Mouse (Mus musculus) neural tube, embryonic 15.5 days (tissue): Measurements from ENCODE around the gene Cxcl14. TPM values are rescaled to one million over a fixed set of nuclear protein-coding genes. Genes with fewer than 3 reads are reported as not detected.

Experiments used
- ATAC-seq: fragments of 200-750 bp; cut with Nextera tagmentation; 2 replicates; pipeline ENCODE4 v1.8.0; 2017; ENCODE audit warnings: mild to moderate bottlenecking, moderate TSS enrichment, moderate library complexity; ENCODE audit not compliant: low FRiP score
- H3K27ac ChIP-seq: fragments of 300-500 bp; sonication (generic); replicated peaks from 2 replicates; pipeline ENCODE4 v1.5.1; 2015; ENCODE audit warnings: mild to moderate bottlenecking, inconsistent platforms
- H3K27me3 ChIP-seq: fragments of 300-500 bp; sonication (generic); replicated peaks from 2 replicates; pipeline ENCODE4 v1.6.1; 2015; ENCODE audit warnings: inconsistent platforms
- H3K36me3 ChIP-seq: fragments of 300-500 bp; sonication (generic); 2 replicates; pipeline ENCODE4 v1.6.1; 2015; ENCODE audit warnings: inconsistent platforms
- H3K4me1 ChIP-seq: fragments of 300-500 bp; sonication (generic); 2 replicates; pipeline ENCODE4 v1.6.1; 2015; ENCODE audit warnings: inconsistent platforms
- H3K4me2 ChIP-seq: fragments of 300-500 bp; sonication (generic); 2 replicates; pipeline ENCODE4 v1.6.1; 2015; ENCODE audit warnings: inconsistent platforms, mild to moderate bottlenecking, moderate library complexity
- H3K4me3 ChIP-seq: fragments of 300-500 bp; sonication (generic); replicated peaks from 2 replicates; pipeline ENCODE4 v1.5.1; 2015; ENCODE audit warnings: mild to moderate bottlenecking, inconsistent platforms
- H3K9ac ChIP-seq: fragments of 300-500 bp; sonication (generic); replicated peaks from 2 replicates; pipeline ENCODE4 v1.6.1; 2015; ENCODE audit warnings: mild to moderate bottlenecking, inconsistent platforms
- H3K9me3 ChIP-seq: fragments of 300-500 bp; sonication (generic); replicated peaks from 2 replicates; pipeline ENCODE4 v1.6.1; 2016; ENCODE audit warnings: inconsistent platforms
- WGBS: fragments of 180-500 bp; shearing (Covaris S2); methylation state at CpG from one replicate; pipeline ENCODE4 v1.1.7; 2015; ENCODE audit warnings: mixed read lengths; 5-methylcytosine and 5-hydroxymethylcytosine counted together
- polyA plus RNA-seq: library from polyadenylated mRNA; unstranded; fragments of >200 nt; fragmentation: Nextera tagmentation; extraction: Ambion mirVana; gene quantifications from 2 replicates; pipeline ENCODE4 v1.2.1, GENCODE M21; 2015

The Cxcl14 gene
- polyA plus RNA-seq, 1 experiment from 2014 or later, result 3.9 TPM

GRCm38 (mm10) chr13:56329165-56329564 is 32.8 kb upstream of the Cxcl14 start:
- no peaks in the 10 kb centered on the region for H3K9me3 ChIP-seq
- H3K4me1 ChIP-seq, result peaks cover 9% of the 10 kb centered on the region; the same call in 1 of the 2 replicates
- no peak for ATAC-seq
- H3K4me2 ChIP-seq, result no peak overlapping the region
- no peak overlapping the region for H3K27ac ChIP-seq
- H3K36me3 ChIP-seq, result no peaks in the 10 kb centered on the region
- H3K9ac ChIP-seq, result no peak overlapping the region
- 89% methylated on average over 6 of the region's 6 CpGs for WGBS
- no peaks in the 10 kb centered on the region for H3K27me3 ChIP-seq
- no peak overlapping the region for H3K4me3 ChIP-seq

- Histone ChIP-seq H3K27me3 (no peaks in the 10 kb centered on the region), H3K4me2 (no peak overlapping the region), H3K4me3 (no peak overlapping the region), H3K27ac (no peak overlapping the region), H3K9me3 (no peaks in the 10 kb centered on the region), H3K36me3 (no peaks in the 10 kb centered on the region), H3K9ac (no peak overlapping the region), H3K4me1 (peaks cover 9% of the 10 kb centered on the region; the same call in 1 of the 2 replicates)
- no peak for ATAC-seq
- 24% methylated on average over 6 of the region's 6 CpGs for WGBS
Measured at GRCm38 (mm10) chr13:56327779-56328178, 31.4 kb upstream of the Cxcl14 start.

- no peak for ATAC-seq
- no peaks in the 10 kb centered on the region for H3K27me3 ChIP-seq
- WGBS, result 27% methylated on average over 7 of the region's 7 CpGs
Measured at GRCm38 (mm10) chr13:56321635-56322034, 25.3 kb upstream of the Cxcl14 start.

GRCm38 (mm10) chr13:56316930-56317329 is 20.6 kb upstream of the Cxcl14 start:
- Histone ChIP-seq H3K9ac (no peak overlapping the region), H3K4me1 (peaks cover 6% of the 10 kb centered on the region; the same call in 1 of the 2 replicates), H3K4me3 (no peak overlapping the region), H3K27me3 (no peaks in the 10 kb centered on the region), H3K36me3 (no peaks in the 10 kb centered on the region), H3K27ac (no peak overlapping the region), H3K9me3 (no peaks in the 10 kb centered on the region), H3K4me2 (no peak overlapping the region)
- no peak for ATAC-seq
- 59% methylated on average over 4 of the region's 4 CpGs for WGBS

More at GRCm38 (mm10) chr13:56321635-56322034, 25.3 kb upstream of the Cxcl14 start:
- Histone ChIP-seq H3K4me1 (no peaks in the 10 kb centered on the region), H3K4me3 (no peak overlapping the region), H3K4me2 (no peak overlapping the region), H3K9ac (no peak overlapping the region), H3K9me3 (no peaks in the 10 kb centered on the region), H3K36me3 (no peaks in the 10 kb centered on the region), H3K27ac (no peak overlapping the region)

- 20% methylated on average over 3 of the region's 3 CpGs for WGBS
- H3K4me2 ChIP-seq, result no peak overlapping the region
- ATAC-seq, result no peak
Measured at GRCm38 (mm10) chr13:56315201-56315600, 18.9 kb upstream of the Cxcl14 start.

GRCm38 (mm10) chr13:56305058-56305457 is 8.7 kb upstream of the Cxcl14 start:
- Histone ChIP-seq H3K27me3 (0 out of 2 replicates have a peak, but pooled peaks cover 3% of the 10 kb centered on the region), H3K9ac (no peak overlapping the region), H3K9me3 (no peaks in the 10 kb centered on the region), H3K27ac (no peak overlapping the region), H3K4me3 (no peak overlapping the region), H3K36me3 (no peaks in the 10 kb centered on the region), H3K4me2 (no peak overlapping the region), H3K4me1 (no peaks in the 10 kb centered on the region)
- ATAC-seq, result no peak
- WGBS, result 67% methylated on average over 12 of the region's 12 CpGs

More at GRCm38 (mm10) chr13:56315201-56315600, 18.9 kb upstream of the Cxcl14 start:
- H3K4me1 ChIP-seq, result peaks cover 6% of the 10 kb centered on the region; the same call in 1 of the 2 replicates
- H3K9me3 ChIP-seq, result no peaks in the 10 kb centered on the region
- H3K4me3 ChIP-seq, result no peak overlapping the region
- no peak overlapping the region for H3K27ac ChIP-seq
- H3K27me3 ChIP-seq, result no peaks in the 10 kb centered on the region
- no peaks in the 10 kb centered on the region for H3K36me3 ChIP-seq
- no peak overlapping the region for H3K9ac ChIP-seq

GRCm38 (mm10) chr13:56304453-56304852 is 8.1 kb upstream of the Cxcl14 start:
- Histone ChIP-seq H3K36me3 (no peaks in the 10 kb centered on the region), H3K4me3 (no peak overlapping the region), H3K9me3 (no peaks in the 10 kb centered on the region), H3K27ac (no peak overlapping the region), H3K9ac (no peak overlapping the region), H3K4me1 (no peaks in the 10 kb centered on the region), H3K27me3 (0 out of 2 replicates have a peak, but pooled peaks cover 3% of the 10 kb centered on the region), H3K4me2 (no peak overlapping the region)
- WGBS, result 65% methylated on average over 4 of the region's 4 CpGs
- no peak for ATAC-seq

GRCm38 (mm10) chr13:56299336-56299735 is 3.0 kb upstream of the Cxcl14 start:
- 97% methylated on average over 11 of the region's 11 CpGs for WGBS
- Histone ChIP-seq H3K9ac (no peak overlapping the region), H3K4me2 (no peak overlapping the region), H3K4me3 (no peak overlapping the region), H3K9me3 (no peaks in the 10 kb centered on the region), H3K27me3 (peaks cover 46% of the 10 kb centered on the region), H3K4me1 (peaks cover 22% of the 10 kb centered on the region), H3K27ac (no peak overlapping the region), H3K36me3 (no peaks in the 10 kb centered on the region)
- ATAC-seq, result no peak

GRCm38 (mm10) chr13:56296659-56297020 is 289 bp upstream of the Cxcl14 start:
- H3K4me1 ChIP-seq, result peaks cover 22% of the 10 kb centered on the region
- H3K4me3 ChIP-seq, result peak overlapping the region; percentile 45
- H3K27me3 ChIP-seq, result peaks cover 71% of the 10 kb centered on the region
- no peak overlapping the region for H3K27ac ChIP-seq
- no peak for ATAC-seq
- H3K4me2 ChIP-seq, result peak overlapping the region; percentile 78
- H3K9ac ChIP-seq, result 0 out of 2 replicates have a peak overlapping the region, but pooled peaks have one; percentile 42
- H3K36me3 ChIP-seq, result no peaks in the 10 kb centered on the region
- WGBS, result 8% methylated on average over 8 of the region's 8 CpGs
- H3K9me3 ChIP-seq, result no peaks in the 10 kb centered on the region

GRCm38 (mm10) chr13:56295586-56295942 is 787 bp downstream of the Cxcl14 start:
- Histone ChIP-seq H3K9me3 (no peaks in the 10 kb centered on the region), H3K36me3 (no peaks in the 10 kb centered on the region), H3K9ac (0 out of 2 replicates have a peak overlapping the region, but pooled peaks have one; percentile 42), H3K4me2 (peak overlapping the region; percentile 78), H3K27me3 (peaks cover 78% of the 10 kb centered on the region), H3K4me1 (peaks cover 22% of the 10 kb centered on the region), H3K4me3 (peak overlapping the region; percentile 45), H3K27ac (no peak overlapping the region)
- ATAC-seq, result 0 out of 2 replicates have a peak, but pooled peaks have one; percentile 23
- 3% methylated on average over 13 of the region's 13 CpGs for WGBS

- WGBS, result 5% methylated on average over 10 of the region's 10 CpGs
- no peak for ATAC-seq
- Histone ChIP-seq H3K27me3 (peaks cover 78% of the 10 kb centered on the region), H3K4me2 (peak overlapping the region; percentile 78; the same call in 1 of the 2 replicates), H3K9ac (no peak overlapping the region), H3K27ac (no peak overlapping the region), H3K36me3 (no peaks in the 10 kb centered on the region), H3K4me1 (peaks cover 22% of the 10 kb centered on the region), H3K4me3 (no peak overlapping the region), H3K9me3 (no peaks in the 10 kb centered on the region)
Measured at GRCm38 (mm10) chr13:56294908-56295307, 1.4 kb downstream of the Cxcl14 start.

- no peak for ATAC-seq
- H3K9ac ChIP-seq, result no peak overlapping the region
- 89% methylated on average over 6 of the region's 6 CpGs for WGBS
- peaks cover 45% of the 10 kb centered on the region for H3K27me3 ChIP-seq
- H3K36me3 ChIP-seq, result no peaks in the 10 kb centered on the region
- no peak overlapping the region for H3K4me2 ChIP-seq
- H3K9me3 ChIP-seq, result no peaks in the 10 kb centered on the region
- H3K4me3 ChIP-seq, result no peak overlapping the region
- no peak overlapping the region for H3K27ac ChIP-seq
- peaks cover 6% of the 10 kb centered on the region; the same call in 1 of the 2 replicates for H3K4me1 ChIP-seq
Measured at GRCm38 (mm10) chr13:56289998-56290397, 6.4 kb downstream of the Cxcl14 start.
